ENCODE assay signal across 22 mouse cellular contexts in the genomic region with DNA sequence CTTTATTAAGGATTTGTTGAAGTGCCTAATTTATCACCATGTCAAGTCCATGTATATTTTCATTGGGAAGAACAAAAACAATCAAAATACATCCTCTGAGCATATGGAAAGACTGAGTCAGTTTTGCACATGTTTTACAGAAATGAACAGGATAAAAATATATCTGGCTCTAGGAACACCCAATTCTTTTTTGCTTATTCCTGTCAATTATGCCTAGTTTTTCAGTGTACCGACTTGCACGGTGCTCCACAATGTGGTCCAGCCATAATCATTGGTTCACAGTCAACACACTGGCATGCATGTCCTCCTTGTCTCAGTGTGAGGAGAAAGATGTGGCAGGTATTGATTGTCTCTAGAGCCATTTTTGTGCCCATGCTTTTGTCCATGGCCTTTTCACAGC. TPM values are rescaled to one million over a fixed set of nuclear protein-coding genes. Genes with fewer than 3 reads are reported as not detected.
A peak's percentile ranks its signal among the peaks of the same experiment; 100 is the strongest.
DNase-seq lines count a peak whose midpoint lies in the region; ATAC-seq and TF ChIP-seq lines count a peak whose summit lies in the region.
"Had no signal": no experiment of that assay in that cellular context is flagged by ENCODE, and none has a peak within 500 bp of the region (broad histone marks: within the 10 kb centered on the region; RNA-seq: fewer than 3 reads in every experiment).

No protein-coding gene starts in this region.

- no peak for DNase-seq in layer of hippocampus, adult 2 months (ENCODE audit: low spot score in 2 of 2)
- no peak for DNase-seq in layer of hippocampus, postnatal 14 days (ENCODE audit: low spot score in 2 of 2)
- DNase-seq in brain, adult 2 months (ENCODE audit: low read depth, low spot score): peak; percentile 55
- peak; percentile 47 for DNase-seq in telencephalon, adult 2 months (ENCODE audit: low read depth, low spot score)
- DNase-seq: adrenal gland, adult 8-10 months; adrenal gland, postnatal 14 days; adrenal gland, postnatal 36 days; cerebellum, adult 11 months; cerebellum, adult 2 months; cerebellum, adult 9-10 months; cerebellum, postnatal 10 days; cerebellum, postnatal 25 days; forebrain, postnatal 0 days had no signal

- H3K4me3 ChIP-seq in layer of hippocampus, adult 2 months: no peak overlapping the region
- H3K4me3 ChIP-seq: embryonic facial prominence, embryonic 10.5 days; embryonic facial prominence, embryonic 12.5 days; forebrain, embryonic 13.5 days; forebrain, embryonic 15.5 days had no signal

- no peak for TF ChIP-seq CTCF in layer of hippocampus, adult 2 months (conservative IDR thresholded peaks at IDR 0.05)

- H3K27ac ChIP-seq in layer of hippocampus, adult 2 months: peak overlapping the region; percentile 20; the same call in 1 of the 2 replicates
- H3K27ac ChIP-seq: embryonic facial prominence, embryonic 10.5 days; embryonic facial prominence, embryonic 12.5 days; forebrain, embryonic 13.5 days; forebrain, embryonic 15.5 days had no signal

- no peak for ATAC-seq in CD4-positive, CD25-positive, alpha-beta regulatory T cell, adult 4 months
- ATAC-seq: activated CD4-positive, CD25-positive, alpha-beta regulatory T cell, adult 4 months; forebrain, embryonic 13.5 days; forebrain, embryonic 15.5 days; forebrain, postnatal 0 days; Patski had no signal

RNA-seq across cellular contexts. Expression of a gene that starts 58.3 kb away (rescaled TPM):
- 100 to 1,000 TPM; 137 to 142 TPM for total RNA-seq in layer of hippocampus, adult 2 months (2021)
- 100 to 1,000 TPM; 123 to 128 TPM for total RNA-seq in layer of hippocampus, postnatal 14 days (2021)
- polyA plus RNA-seq in CD4-positive, CD25-positive, alpha-beta regulatory T cell, adult 4 months (2017; shearing (Covaris generic)): not detected
- total RNA-seq: CH12.LX had no signal
- polyA plus RNA-seq: G1E had no signal

Comparison
In these comparisons a context has a peak if more than half of its experiments do, and no peak if none do; other contexts are left out.
1. DNase-seq: peak in brain, adult 2 months (single experiment) and telencephalon, adult 2 months (single experiment); none in layer of hippocampus, adult 2 months (0 of 2) and layer of hippocampus, postnatal 14 days (0 of 2).